Mouse (Mus musculus) layer of hippocampus, postnatal 10 days (tissue): ENCODE results near the gene Kbtbd4. TPM values are rescaled to one million over a fixed set of nuclear protein-coding genes. Genes with fewer than 3 reads are reported as not detected.

Experiments used
- DNase-seq, 2 experiments: peaks; one replicate each; pipeline ENCODE4 v3.0.0; 2021; ENCODE audit warnings: low spot score in 2 of 2
- total RNA-seq, 2 experiments: library from RNA; stranded (reverse); gene quantifications; 2 replicates each; pipeline ENCODE4 v1.2.3; 2021

Gene Kbtbd4
- total RNA-seq, 2 experiments from 2014 or later: 30.9 to 34.9 TPM

DNA sequence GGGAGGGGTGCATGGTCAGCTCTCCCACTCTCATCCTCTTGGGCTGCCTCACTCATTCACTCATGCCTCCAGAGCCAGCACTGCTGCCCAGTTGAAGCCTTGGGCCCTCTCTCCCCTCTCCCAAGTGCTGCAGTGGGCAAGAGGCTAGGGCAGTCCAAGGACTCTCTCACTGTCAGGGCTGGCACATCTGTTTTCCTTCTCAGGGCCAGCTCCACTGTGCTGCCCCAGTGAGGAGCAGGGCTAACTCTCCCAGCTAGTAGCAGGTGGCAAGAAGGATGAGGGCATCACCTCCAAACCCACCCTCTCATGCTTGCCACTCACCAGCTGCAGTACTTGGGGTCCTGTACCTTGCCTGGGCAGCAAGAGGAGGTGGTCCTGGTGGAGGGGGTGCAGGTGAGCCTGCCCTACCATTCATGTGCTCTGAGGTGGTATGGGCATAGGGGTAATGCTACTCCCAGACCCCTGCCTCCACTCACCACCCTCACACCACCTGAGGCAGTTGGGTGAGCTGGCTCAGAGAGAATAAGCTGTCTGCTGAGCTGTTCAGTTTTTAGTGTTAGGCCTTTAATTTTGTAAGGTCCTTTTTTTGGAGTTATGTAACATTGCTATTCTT lies 46.1 kb downstream of the Kbtbd4 start:
- DNase-seq: no peak

GRCm38 (mm10) chr2:90953461-90953860 lies 48.9 kb downstream of the Kbtbd4 start:
- DNase-seq: no peak

DNA sequence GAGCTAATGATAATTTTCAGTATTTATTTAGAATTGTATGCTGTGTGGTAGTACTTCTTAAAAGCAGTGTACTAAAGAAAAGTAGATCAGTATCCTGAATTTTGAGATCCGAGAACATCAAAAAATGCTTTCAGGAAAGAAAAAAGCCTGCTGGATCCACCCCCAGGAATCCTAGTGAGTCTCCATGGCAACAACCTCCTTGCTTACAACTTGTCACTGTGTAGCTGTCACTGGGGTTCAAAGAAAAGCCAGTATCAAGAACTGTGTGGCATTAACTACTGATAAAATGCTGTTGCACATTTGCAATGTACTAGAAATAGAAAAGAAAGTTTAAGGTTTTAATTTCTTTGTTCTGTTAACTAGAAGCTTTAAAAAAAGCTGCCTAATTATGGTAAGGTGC lies 51.5 kb downstream of the Kbtbd4 start:
- no peak for DNase-seq

- no peak for DNase-seq
These were observed 54.3 kb downstream of the Kbtbd4 start for GRCm38 (mm10) chr2:90958856-90959255.

DNA sequence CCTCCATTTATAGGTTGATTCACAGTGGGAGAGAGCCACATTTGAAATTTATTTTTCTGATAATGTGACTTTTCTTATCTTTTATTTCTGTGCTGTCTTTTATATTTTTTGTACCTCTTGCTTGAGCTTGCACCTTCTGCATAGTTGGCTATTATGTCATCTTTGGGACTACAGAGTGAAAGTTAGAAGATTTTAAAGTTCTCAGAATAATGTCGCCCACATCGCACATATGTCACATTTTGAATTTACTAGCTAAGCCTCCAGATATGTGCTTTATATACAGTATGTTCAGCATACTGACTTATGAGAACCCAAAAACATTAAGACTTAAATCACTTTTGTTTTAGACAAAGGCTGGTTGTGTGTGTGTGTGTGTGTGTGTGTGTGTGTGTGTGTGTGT lies 55.5 kb downstream of the Kbtbd4 start:
- DNase-seq: no peak

Other genes starting within 250 kb of the Kbtbd4 start
- 10 to 100 TPM; 17.6 to 20.2 TPM for gene Nup160, start 227.5 kb upstream of the Kbtbd4 start, total RNA-seq
- 10 to 100 TPM; 72.0 to 87.7 TPM for gene Fnbp4, start 159.4 kb upstream of the Kbtbd4 start, total RNA-seq
- 1 to 10 TPM in 1 of 2 experiments, under 1 TPM in 1; 0.45 to 1.0 TPM for gene Agbl2, start 122.0 kb upstream of the Kbtbd4 start, total RNA-seq
- 100 to 1,000 TPM; 141 to 156 TPM for gene Mtch2, start 57.6 kb upstream of the Kbtbd4 start, total RNA-seq
- gene C1qtnf4, start 18.9 kb upstream of the Kbtbd4 start, total RNA-seq: 100 to 1,000 TPM; 157 to 186 TPM
- gene Ndufs3, start 87 bp downstream of the Kbtbd4 start, total RNA-seq: 100 to 1,000 TPM; 224 to 227 TPM
- gene Celf1, start 35.6 kb downstream of the Kbtbd4 start, total RNA-seq: 100 to 1,000 TPM; 109 to 116 TPM
- under 1 TPM in 1 of 2 experiments, not detected in 1; 0.57 TPM for gene Rapsn, start 130.9 kb downstream of the Kbtbd4 start, total RNA-seq
- 100 to 1,000 TPM; 190 to 221 TPM for gene Psmc3, start 149.3 kb downstream of the Kbtbd4 start, total RNA-seq
- 10 to 100 TPM; 26.4 to 28.9 TPM for gene Slc39a13, start 165.7 kb downstream of the Kbtbd4 start, total RNA-seq
- gene Spi1, start 177.7 kb downstream of the Kbtbd4 start, total RNA-seq: 1 to 10 TPM; 4.5 to 6.0 TPM
- under 1 TPM; 0.38 to 0.55 TPM for gene Mybpc3, start 213.4 kb downstream of the Kbtbd4 start, total RNA-seq